Mouse (Mus musculus) neural tube, embryonic 14.5 days (tissue): ENCODE measurements around the gene Crybb2. TPM values are rescaled to one million over a fixed set of nuclear protein-coding genes. Genes with fewer than 3 reads are reported as not detected.

Experiments
- ATAC-seq: fragments of 200-750 bp; cut with Nextera tagmentation; 2 replicates; pipeline ENCODE4 v1.8.0; 2017; ENCODE audit warnings: low read depth, mild to moderate bottlenecking, moderate TSS enrichment, moderate library complexity
- H3K27ac ChIP-seq: fragments of 300-500 bp; sonication (generic); 2 replicates; pipeline ENCODE4 v1.5.1; 2014; ENCODE audit warnings: low read depth, mild to moderate bottlenecking, control low read depth, low read length, moderate library complexity, mixed read lengths
- H3K27me3 ChIP-seq: fragments of 300-500 bp; sonication (generic); 2 replicates; pipeline ENCODE4 v1.6.1; 2014; ENCODE audit warnings: low read length; ENCODE audit not compliant: control insufficient read depth, insufficient read depth
- H3K36me3 ChIP-seq: fragments of 300-500 bp; sonication (generic); 2 replicates; pipeline ENCODE4 v1.6.1; 2014; ENCODE audit warnings: low read length, mixed read lengths; ENCODE audit not compliant: control insufficient read depth, insufficient read depth
- H3K4me1 ChIP-seq: fragments of 300-500 bp; sonication (generic); 2 replicates; pipeline ENCODE4 v1.6.1; 2014; ENCODE audit warnings: low read length; ENCODE audit not compliant: control insufficient read depth, insufficient read depth
- H3K4me2 ChIP-seq: fragments of 300-500 bp; sonication (generic); 2 replicates; pipeline ENCODE4 v1.6.1; 2014; ENCODE audit warnings: mild to moderate bottlenecking, low read depth, low read length, control low read depth
- H3K4me3 ChIP-seq: fragments of 300-500 bp; sonication (generic); 2 replicates; pipeline ENCODE4 v1.5.1; 2014; ENCODE audit warnings: low read depth, low read length, control low read depth, mixed read lengths
- H3K9ac ChIP-seq: fragments of 300-500 bp; sonication (generic); replicated peaks from 2 replicates; pipeline ENCODE4 v1.6.1; 2014; ENCODE audit warnings: low read depth, mild to moderate bottlenecking, control low read depth, low read length, mixed read lengths
- H3K9me3 ChIP-seq: fragments of 300-500 bp; sonication (generic); 2 replicates; pipeline ENCODE4 v1.6.1; 2016; ENCODE audit warnings: low read length; ENCODE audit not compliant: control insufficient read depth
- WGBS: fragments of 180-500 bp; shearing (Covaris S2); extraction: QIAGEN DNeasy Blood & Tissue Kit; methylation state at CpG from one replicate; pipeline ENCODE4 v1.1.7; 2014; 5-methylcytosine and 5-hydroxymethylcytosine counted together
- polyA plus RNA-seq: library from polyadenylated mRNA; unstranded; fragments of >200 nt; fragmentation: Nextera tagmentation; extraction: Ambion mirVana; gene quantifications from 2 replicates; pipeline ENCODE4 v1.2.1, GENCODE M21; 2014

The Crybb2 gene
- polyA plus RNA-seq, 1 experiment from 2014 or later: not detected

- Histone ChIP-seq H3K27ac (0 out of 2 replicates have a peak overlapping the region, but pooled peaks have one; percentile 5), H3K4me3 (no peak overlapping the region), H3K4me1 (peaks cover 10% of the 10 kb centered on the region), H3K9ac (no peak overlapping the region), H3K36me3 (no peaks in the 10 kb centered on the region), H3K27me3 (no peaks in the 10 kb centered on the region), H3K4me2 (no peak overlapping the region), H3K9me3 (no peaks in the 10 kb centered on the region)
- 60% methylated on average over 12 of the region's 12 CpGs for WGBS
- ATAC-seq: no peak
Observed at GRCm38 (mm10) chr5:113086439-113086838, 16.5 kb upstream of the Crybb2 start.

DNA sequence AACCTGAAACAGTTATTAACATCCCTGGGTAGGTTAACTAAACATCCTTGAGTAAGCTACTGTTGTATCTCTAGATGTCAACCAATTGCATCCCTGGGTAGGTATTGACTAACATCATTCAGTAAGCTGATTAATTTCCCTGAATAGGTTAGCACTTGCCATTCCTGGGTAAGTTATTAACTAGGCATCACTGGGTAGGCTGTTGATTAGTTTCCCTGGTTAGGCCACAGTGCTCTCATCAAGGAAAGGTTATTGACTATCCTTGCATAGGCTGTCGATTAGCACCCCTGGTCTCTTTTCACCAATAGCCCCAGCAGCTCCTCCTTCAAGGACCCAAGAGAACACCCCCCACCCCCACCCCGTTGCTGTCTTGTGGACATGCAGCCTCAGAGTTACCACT is 16.0 kb upstream of the Crybb2 start:
- no peak for ATAC-seq
- Histone ChIP-seq H3K27me3 (no peaks in the 10 kb centered on the region), H3K36me3 (no peaks in the 10 kb centered on the region), H3K4me2 (no peak overlapping the region), H3K4me3 (no peak overlapping the region), H3K4me1 (peaks cover 10% of the 10 kb centered on the region), H3K9me3 (no peaks in the 10 kb centered on the region), H3K9ac (no peak overlapping the region), H3K27ac (no peak overlapping the region)
- WGBS: 69% methylated on average over 2 of the region's 2 CpGs

- no peak for ATAC-seq
- Histone ChIP-seq H3K9ac (no peak overlapping the region), H3K27ac (no peak overlapping the region), H3K27me3 (no peaks in the 10 kb centered on the region), H3K4me1 (peaks cover 10% of the 10 kb centered on the region), H3K36me3 (no peaks in the 10 kb centered on the region), H3K4me2 (no peak overlapping the region), H3K9me3 (no peaks in the 10 kb centered on the region), H3K4me3 (no peak overlapping the region)
- 90% methylated on average over 2 of the region's 2 CpGs for WGBS
Observed at GRCm38 (mm10) chr5:113084309-113084708, 14.4 kb upstream of the Crybb2 start.

DNA sequence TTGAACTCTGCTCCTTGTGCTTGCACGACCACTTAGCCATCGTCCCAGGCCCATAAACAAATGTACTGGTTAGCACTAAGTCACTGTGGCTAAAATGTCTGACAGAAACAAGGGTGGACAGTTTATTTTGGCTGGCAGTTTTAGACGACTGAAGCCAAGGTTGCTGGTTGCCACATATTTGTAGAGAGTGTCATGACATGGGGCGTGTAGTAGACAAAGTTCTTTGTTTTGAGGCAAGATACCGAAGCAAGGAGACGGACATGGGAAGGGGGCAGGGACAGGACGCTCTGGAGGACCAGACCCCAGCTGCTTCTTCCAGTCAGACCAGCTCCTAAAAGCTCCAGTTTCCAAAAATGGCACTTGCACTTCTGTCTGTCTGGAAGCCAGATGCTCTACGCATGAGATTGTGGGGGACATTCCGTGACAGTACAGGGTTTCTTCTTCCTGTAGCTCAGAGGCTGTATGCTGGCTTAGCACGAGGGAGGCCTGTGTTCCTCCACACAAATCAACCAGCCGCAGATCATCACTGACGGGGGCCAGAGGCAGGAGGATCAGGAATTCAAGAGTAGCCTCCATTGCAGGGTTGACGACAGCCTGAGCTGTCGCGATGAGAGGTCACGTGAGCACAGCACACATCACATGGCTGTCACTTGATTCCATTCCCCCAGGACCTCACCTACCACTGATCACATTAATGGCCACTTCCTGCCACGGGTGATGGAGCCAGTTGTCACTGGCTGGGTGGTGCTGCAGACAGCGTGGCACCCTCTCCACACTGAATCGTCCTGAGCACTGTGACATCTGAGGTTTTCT is 12.6 kb upstream of the Crybb2 start:
- H3K27me3 ChIP-seq: no peaks in the 10 kb centered on the region
- no peak overlapping the region for H3K9ac ChIP-seq
- H3K4me1 ChIP-seq: peaks cover 10% of the 10 kb centered on the region
- 63% methylated on average over 19 of the region's 19 CpGs for WGBS
- H3K4me2 ChIP-seq: no peak overlapping the region
- H3K4me3 ChIP-seq: no peak overlapping the region
- H3K9me3 ChIP-seq: no peaks in the 10 kb centered on the region
- no peak overlapping the region for H3K27ac ChIP-seq
- H3K36me3 ChIP-seq: no peaks in the 10 kb centered on the region
- no peak for ATAC-seq

DNA sequence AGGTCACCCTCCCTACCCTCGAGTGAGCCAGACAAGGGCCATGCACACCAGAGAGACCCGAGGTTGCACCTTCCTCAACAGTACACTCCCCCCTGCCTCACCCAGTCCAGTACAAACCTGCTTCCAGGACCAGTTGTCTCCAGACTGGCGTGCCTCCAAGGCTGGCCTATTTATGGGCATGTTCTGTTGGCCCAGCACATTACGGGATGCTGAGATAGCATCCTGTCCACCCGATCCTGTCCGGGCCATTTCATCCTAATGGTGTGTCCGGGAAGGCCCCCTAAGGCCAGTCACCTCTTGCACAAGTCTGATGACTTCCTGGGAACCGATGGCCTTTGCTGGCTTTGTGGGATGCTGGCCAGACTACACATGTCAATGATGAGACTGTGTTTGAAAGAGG is 11.5 kb upstream of the Crybb2 start, which contains the start of gene Crybb3:
TSS of gene Crybb3 (minus strand) at position 146 of the 400 bp plus-strand sequence.
- peaks cover 8% of the 10 kb centered on the region for H3K4me1 ChIP-seq
- H3K27me3 ChIP-seq: no peaks in the 10 kb centered on the region
- H3K36me3 ChIP-seq: no peaks in the 10 kb centered on the region
- no peak within 1 kb of the TSS for H3K27ac ChIP-seq
- no peak for ATAC-seq
- no peaks in the 10 kb centered on the region for H3K9me3 ChIP-seq
- H3K4me2 ChIP-seq: no peak within 1 kb of the TSS
- whole genome bisulfite sequencing: 80% methylated on average over 8 of the region's 8 CpGs
- H3K4me3 ChIP-seq: no peak within 1 kb of the TSS
- H3K9ac ChIP-seq: no peak within 1 kb of the TSS

GRCm38 (mm10) chr5:113081020-113081419 is 11.1 kb upstream of the Crybb2 start:
- ATAC-seq: no peak
- no peaks in the 10 kb centered on the region for H3K9me3 ChIP-seq
- no peaks in the 10 kb centered on the region for H3K36me3 ChIP-seq
- 91% methylated on average over 9 of the region's 9 CpGs for WGBS
- H3K4me3 ChIP-seq: no peak overlapping the region
- H3K27me3 ChIP-seq: no peaks in the 10 kb centered on the region
- H3K4me2 ChIP-seq: no peak overlapping the region
- H3K27ac ChIP-seq: no peak overlapping the region
- H3K4me1 ChIP-seq: peaks cover 3% of the 10 kb centered on the region; the same call in 1 of the 2 replicates
- H3K9ac ChIP-seq: no peak overlapping the region

GRCm38 (mm10) chr5:113079783-113080182 is 9.9 kb upstream of the Crybb2 start:
- Histone ChIP-seq H3K9me3 (no peaks in the 10 kb centered on the region), H3K9ac (no peak overlapping the region), H3K4me3 (no peak overlapping the region), H3K4me1 (no peaks in the 10 kb centered on the region), H3K27me3 (no peaks in the 10 kb centered on the region), H3K36me3 (no peaks in the 10 kb centered on the region), H3K27ac (no peak overlapping the region), H3K4me2 (no peak overlapping the region)
- no peak for ATAC-seq
- WGBS: 29% methylated on average over 21 of the region's 21 CpGs

- no peak overlapping the region for H3K27ac ChIP-seq
- no peaks in the 10 kb centered on the region for H3K27me3 ChIP-seq
- WGBS: 69% methylated on average over 5 of the region's 5 CpGs
- ATAC-seq: no peak
- no peaks in the 10 kb centered on the region for H3K9me3 ChIP-seq
- H3K4me2 ChIP-seq: no peak overlapping the region
- H3K4me1 ChIP-seq: no peaks in the 10 kb centered on the region
- no peak overlapping the region for H3K4me3 ChIP-seq
- no peaks in the 10 kb centered on the region for H3K36me3 ChIP-seq
- H3K9ac ChIP-seq: no peak overlapping the region
Observed at GRCm38 (mm10) chr5:113078686-113079085, 8.8 kb upstream of the Crybb2 start.

DNA sequence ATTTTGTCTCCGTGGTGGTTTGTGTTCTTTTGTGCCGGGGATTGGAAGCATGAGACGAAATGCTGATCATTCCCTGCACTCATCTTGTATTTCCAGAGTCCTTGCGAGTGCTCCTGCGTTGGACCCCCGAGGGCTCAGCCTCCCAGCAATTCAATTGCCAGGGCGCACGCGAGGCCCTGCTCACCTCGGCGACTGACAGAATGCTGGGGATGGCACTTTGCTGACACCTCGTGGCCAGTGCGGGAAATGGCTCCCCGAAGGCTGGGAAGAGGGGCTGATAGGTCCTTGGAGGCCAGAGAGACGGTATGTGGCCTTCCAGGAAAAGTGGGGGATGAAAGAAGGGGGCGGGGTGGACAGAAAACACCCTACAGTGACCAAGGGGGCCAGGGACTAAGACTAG is 15.6 kb downstream of the Crybb2 start:
- Histone ChIP-seq H3K36me3 (no peaks in the 10 kb centered on the region), H3K4me3 (no peak overlapping the region), H3K9me3 (no peaks in the 10 kb centered on the region), H3K27me3 (no peaks in the 10 kb centered on the region), H3K4me2 (no peak overlapping the region), H3K9ac (no peak overlapping the region), H3K4me1 (no peaks in the 10 kb centered on the region), H3K27ac (no peak overlapping the region)
- peak; percentile 61; the same call in 1 of the 2 replicates for ATAC-seq
- WGBS: 6% methylated on average over 16 of the region's 16 CpGs
